Mouse (Mus musculus) bone marrow, adult 2 months (tissue): Measurements from ENCODE around the gene Daam2. TPM values are rescaled to one million over a fixed set of nuclear protein-coding genes. Genes with fewer than 3 reads are reported as not detected.

ENCODE experiments used
- H3K27ac ChIP-seq: fragments of 200-500 bp; 2 replicates; pipeline ENCODE4 v1.5.1; 2012; ENCODE audit warnings: low read depth, mild to moderate bottlenecking, control low read depth, inconsistent platforms, low read length; ENCODE audit not compliant: control insufficient read depth, poor library complexity, insufficient read depth
- H3K4me1 ChIP-seq: fragments of 200-500 bp; 2 replicates; pipeline ENCODE4 v1.6.1; 2011; ENCODE audit warnings: low read length; ENCODE audit not compliant: control insufficient read depth, insufficient read depth
- H3K4me3 ChIP-seq: fragments of 200-500 bp; replicated peaks from 2 replicates; pipeline ENCODE3; 2011; ENCODE audit warnings: mild to moderate bottlenecking, low read depth, low read length, control low read depth; ENCODE audit not compliant: control insufficient read depth
- CTCF ChIP-seq: fragments of 200-500 bp; IDR thresholded peaks from 2 replicates; pipeline ENCODE4 v1.5.1; 2011; ENCODE audit warnings: low read length, control low read depth; ENCODE audit not compliant: control insufficient read depth, insufficient read depth
- POLR2A ChIP-seq: fragments of 200-500 bp; IDR thresholded peaks from 2 replicates; pipeline ENCODE4 v1.6.1; 2011; ENCODE audit warnings: low read depth, mild to moderate bottlenecking, control low read depth, low read length, borderline replicate concordance; ENCODE audit not compliant: control insufficient read depth
- WGBS: fragments of 180-500 bp; shearing (Covaris S2); methylation state at CpG from one replicate; pipeline ENCODE4 v1.1.7; 2018; 5-methylcytosine and 5-hydroxymethylcytosine counted together
- polyA plus RNA-seq: library from polyadenylated mRNA; stranded (reverse); fragments of >200 nt; gene quantifications from 2 replicates; pipeline ENCODE4 v1.2.4, GENCODE M21; 2011; ENCODE audit warnings: low replicate concordance; ENCODE audit not compliant: missing spikeins, insufficient read depth, insufficient read length

Daam2 gene
- polyA plus RNA-seq, 1 experiment = 1.4 TPM

DNA sequence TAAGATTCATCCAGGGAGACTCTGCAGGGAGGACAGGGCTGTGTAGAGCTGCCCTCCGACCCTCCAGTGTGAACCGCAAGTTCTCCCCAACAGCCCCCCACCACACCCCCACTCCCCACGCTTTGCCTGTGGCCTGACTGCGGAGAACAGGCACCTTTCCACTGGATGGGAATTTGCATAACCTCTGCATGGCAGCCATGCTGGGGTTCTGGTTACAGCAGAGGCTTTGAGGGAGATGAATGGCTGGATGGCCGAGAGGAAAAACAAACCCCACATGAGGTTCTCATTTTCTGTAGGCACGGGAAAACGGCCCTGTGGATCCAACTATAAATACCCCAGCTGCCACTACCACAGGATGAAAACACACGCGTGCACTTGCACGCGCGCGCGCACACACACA, 23.4 kb downstream of the Daam2 start:
- WGBS = 89% methylated on average over 14 of the region's 14 CpGs
- TF ChIP-seq CTCF = no peak
- TF ChIP-seq POLR2A = no peak
- Histone ChIP-seq H3K4me1 (no peaks in the 10 kb centered on the region), H3K4me3 (no peak overlapping the region), H3K27ac (no peak overlapping the region)

GRCm38 (mm10) chr17:49539204-49539603, 24.9 kb downstream of the Daam2 start:
- TF ChIP-seq POLR2A (no peak), CTCF (no peak)
- Histone ChIP-seq H3K4me1 (no peaks in the 10 kb centered on the region), H3K4me3 (no peak overlapping the region), H3K27ac (no peak overlapping the region)
- 78% methylated on average over 8 of the region's 8 CpGs for whole genome bisulfite sequencing

DNA sequence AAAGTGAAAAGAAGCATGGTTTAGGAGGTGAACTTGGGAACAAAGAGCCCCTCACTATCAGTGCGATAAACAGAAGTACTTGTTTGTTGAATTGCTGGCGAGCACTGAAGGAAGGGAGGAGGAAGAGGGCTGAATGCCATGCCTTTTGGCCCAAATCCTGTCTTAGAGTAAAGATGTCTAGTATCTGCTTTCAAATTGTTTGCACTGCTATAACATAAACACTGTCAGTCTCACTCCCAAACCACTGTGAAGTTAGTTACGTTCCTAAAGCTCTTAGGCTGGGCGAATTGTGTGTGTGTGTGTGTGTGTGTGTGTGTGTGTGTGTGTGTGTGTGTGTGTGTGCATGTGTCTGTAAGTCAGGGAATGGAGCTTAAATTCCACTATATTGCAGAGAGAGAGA, 28.6 kb downstream of the Daam2 start:
- no peak overlapping the region for H3K27ac ChIP-seq
- no peak overlapping the region for H3K4me3 ChIP-seq
- TF ChIP-seq CTCF (no peak), POLR2A (no peak)
- 75% methylated on average over 4 of the region's 4 CpGs for WGBS
- no peaks in the 10 kb centered on the region for H3K4me1 ChIP-seq

- Histone ChIP-seq H3K4me3 (no peak overlapping the region), H3K27ac (no peak overlapping the region), H3K4me1 (no peaks in the 10 kb centered on the region)
- 82% methylated on average over 9 of the region's 9 CpGs for WGBS
- TF ChIP-seq POLR2A = no peak
- TF ChIP-seq CTCF = no peak
Measured at GRCm38 (mm10) chr17:49534267-49534719, 29.9 kb downstream of the Daam2 start.

DNA sequence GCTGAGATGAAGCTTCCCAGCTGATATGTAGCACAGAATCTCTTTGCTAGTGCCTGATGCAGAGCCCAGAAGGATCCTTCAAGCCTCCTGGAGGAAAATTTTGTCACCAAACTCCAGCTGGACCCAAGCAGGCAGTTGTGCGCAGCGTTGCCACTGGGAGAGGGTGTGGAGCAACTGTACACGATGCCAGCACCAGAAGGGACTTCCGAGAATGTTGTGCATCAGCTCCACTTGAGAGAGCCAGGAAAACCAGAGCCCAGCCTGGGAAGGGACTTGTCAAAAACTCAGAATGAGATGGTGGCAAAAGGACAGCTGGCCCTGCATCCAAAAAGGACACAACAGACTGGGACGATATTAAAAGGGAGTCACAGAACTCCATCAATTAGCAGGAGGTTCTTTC, 32.5 kb downstream of the Daam2 start:
- no peak overlapping the region for H3K27ac ChIP-seq
- no peaks in the 10 kb centered on the region for H3K4me1 ChIP-seq
- TF ChIP-seq CTCF (no peak), POLR2A (no peak)
- no peak overlapping the region for H3K4me3 ChIP-seq
- 83% methylated on average over 5 of the region's 5 CpGs for WGBS

- 34% methylated on average over 3 of the region's 3 CpGs for WGBS
- TF ChIP-seq CTCF = peak; percentile 29; the same call in 1 of the 2 replicates
- TF ChIP-seq POLR2A = no peak
- Histone ChIP-seq H3K4me1 (no peaks in the 10 kb centered on the region), H3K4me3 (no peak overlapping the region), H3K27ac (no peak overlapping the region)
Measured at GRCm38 (mm10) chr17:49530215-49530614, 33.9 kb downstream of the Daam2 start.

DNA sequence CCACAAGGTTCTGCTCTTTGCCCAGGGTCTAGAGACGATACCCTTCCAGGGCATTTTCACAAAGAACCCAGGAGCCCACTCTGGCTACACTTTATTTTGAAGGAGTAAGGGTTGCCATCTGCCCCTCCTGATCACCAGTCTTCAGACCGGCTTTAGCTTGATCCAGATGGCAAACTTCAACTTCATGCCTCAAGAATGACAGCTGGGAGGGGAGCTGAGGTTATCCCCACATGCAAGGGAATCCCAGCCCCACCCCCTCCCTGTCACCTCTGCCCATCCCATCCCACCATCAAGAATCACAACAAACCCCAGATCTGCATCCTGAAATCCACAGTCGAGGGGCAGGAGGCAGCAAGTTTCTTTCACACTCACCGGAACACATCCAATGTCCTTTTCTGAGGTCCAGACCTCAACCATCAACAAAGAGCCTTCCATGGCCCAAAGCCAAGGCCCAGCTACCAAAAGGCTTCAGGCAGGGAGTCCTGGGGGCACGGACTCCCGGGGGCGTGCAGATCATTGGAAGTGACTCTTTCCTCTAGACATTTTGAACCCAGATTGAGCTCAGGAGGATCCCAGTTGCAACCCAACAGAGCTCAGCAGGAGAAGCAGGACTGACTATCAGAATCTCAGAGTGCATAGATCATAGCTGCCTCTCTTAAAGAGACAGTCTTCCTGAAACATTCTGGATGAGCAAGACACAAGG, 35.5 kb downstream of the Daam2 start:
- 72% methylated on average over 7 of the region's 7 CpGs for WGBS
- TF ChIP-seq POLR2A (no peak), CTCF (no peak)
- Histone ChIP-seq H3K4me1 (no peaks in the 10 kb centered on the region), H3K27ac (no peak overlapping the region), H3K4me3 (no peak overlapping the region)

- Histone ChIP-seq H3K27ac (no peak overlapping the region), H3K4me1 (no peaks in the 10 kb centered on the region), H3K4me3 (no peak overlapping the region)
- no peak for TF ChIP-seq POLR2A
- no peak for TF ChIP-seq CTCF
- WGBS = 81% methylated on average over 4 of the region's 4 CpGs
Measured at GRCm38 (mm10) chr17:49528033-49528432, 36.1 kb downstream of the Daam2 start.
